ENCODE assay signal across 24 mouse cellular contexts in the genomic region with DNA sequence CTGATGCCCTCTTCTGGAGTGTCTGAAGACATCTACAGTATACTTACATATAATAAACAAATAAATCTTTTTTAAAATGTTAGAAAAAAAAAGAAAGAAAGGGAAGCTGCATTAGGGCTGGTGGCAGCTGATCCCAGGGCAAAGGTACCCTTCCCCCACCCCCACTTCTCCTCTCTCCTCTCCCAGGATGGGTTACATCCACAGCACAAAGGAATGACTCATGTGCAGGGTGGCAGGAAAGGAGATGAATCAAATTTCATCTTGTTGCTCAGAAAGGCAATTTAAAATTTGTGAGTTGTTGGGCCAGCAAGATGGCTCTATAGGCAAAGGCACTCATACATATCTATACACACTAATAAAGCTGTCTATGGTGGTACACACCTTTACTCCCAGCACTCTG.
"Had no signal": no experiment of that assay in that cellular context is flagged by ENCODE, and none has a peak within 500 bp of the region (broad histone marks: within the 10 kb centered on the region; RNA-seq: fewer than 3 reads in every experiment).

No protein-coding gene starts in this region.

- DNase-seq: kidney, adult 18-20 months; kidney, postnatal 25 days; layer of hippocampus, adult 9-11 months; left cerebral cortex, postnatal 4 days; liver, postnatal 0 days; lung, embryonic 14.5 days; midbrain, embryonic 14.5 days; retina, postnatal 1 day; right cerebral cortex, postnatal 25 days; spleen, adult 18-20 months; thymus, adult 18-20 months; thymus, postnatal 36 days had no signal

- H3K27me3 ChIP-seq: limb, embryonic 12.5 days; limb, embryonic 15.5 days; megakaryocyte, embryonic 14.5 days; neural tube, embryonic 12.5 days; neural tube, embryonic 15.5 days; stomach, embryonic 15.5 days had no signal

- H3K27ac ChIP-seq: kidney, postnatal 0 days; layer of hippocampus, adult 2 months; limb, embryonic 12.5 days; limb, embryonic 15.5 days; liver, embryonic 14.5 days; neural tube, embryonic 12.5 days; neural tube, embryonic 15.5 days; stomach, embryonic 15.5 days had no signal

- H3K4me2 ChIP-seq: limb, embryonic 12.5 days; limb, embryonic 15.5 days; liver, embryonic 11.5 days; lung, embryonic 14.5 days; midbrain, embryonic 11.5 days; neural tube, embryonic 12.5 days; neural tube, embryonic 15.5 days; stomach, embryonic 15.5 days had no signal

- H3K36me3 ChIP-seq: limb, embryonic 12.5 days; limb, embryonic 15.5 days; neural tube, embryonic 12.5 days; neural tube, embryonic 15.5 days; stomach, embryonic 15.5 days had no signal

- H3K9ac ChIP-seq: limb, embryonic 12.5 days; limb, embryonic 15.5 days; liver, embryonic 14.5 days; liver, postnatal 0 days; lung, embryonic 14.5 days; neural tube, embryonic 12.5 days; neural tube, embryonic 15.5 days; stomach, embryonic 15.5 days had no signal

- H3K4me1 ChIP-seq: limb, embryonic 12.5 days; limb, embryonic 15.5 days; neural tube, embryonic 12.5 days; neural tube, embryonic 15.5 days had no signal

- H3K4me3 ChIP-seq: layer of hippocampus, adult 2 months; limb, embryonic 12.5 days; limb, embryonic 15.5 days; megakaryocyte, embryonic 14.5 days; neural tube, embryonic 12.5 days; neural tube, embryonic 15.5 days; stomach, embryonic 15.5 days had no signal

- ATAC-seq: liver, postnatal 0 days; lung, postnatal 0 days had no signal
